Mouse (Mus musculus): ENCODE data around the gene Susd1. TPM values are rescaled to one million over a fixed set of nuclear protein-coding genes. Genes with fewer than 3 reads are reported as not detected.
"Not testable (repeated sequence)": the region's sequence is repeated elsewhere in the genome, so short reads cannot be mapped to it uniquely, and the experiment has no call there.

Susd1 gene
- polyA plus RNA-seq, 1 experiment from 2014 or later = 3.3 TPM

GRCm38 (mm10) chr4:59291914-59292718 lies 146.3 kb downstream of the Susd1 start:
- 0 out of 2 replicates have a peak, but pooled peaks cover 5% of the 10 kb centered on the region for H3K4me1 ChIP-seq
- WGBS = 84% methylated on average over 13 of the region's 13 CpGs
- no peak overlapping the region for H3K4me2 ChIP-seq
- no peak overlapping the region for H3K9ac ChIP-seq
- no peak overlapping the region for H3K4me3 ChIP-seq
- no peak overlapping the region for H3K27ac ChIP-seq
- no peaks in the 10 kb centered on the region for H3K9me3 ChIP-seq
- no peak for ATAC-seq (ENCODE audit: insufficient number of reproducible peaks, insufficient read depth, low FRiP score, low TSS enrichment, low read depth)
- H3K27me3 ChIP-seq = no peaks in the 10 kb centered on the region
- H3K36me3 ChIP-seq = no peaks in the 10 kb centered on the region

GRCm38 (mm10) chr4:59290972-59291576 lies 147.4 kb downstream of the Susd1 start:
- H3K27me3 ChIP-seq = no peaks in the 10 kb centered on the region
- ATAC-seq (ENCODE audit: insufficient number of reproducible peaks, insufficient read depth, low FRiP score, low TSS enrichment, low read depth) = no peak
- no peak overlapping the region for H3K4me3 ChIP-seq
- no peak overlapping the region for H3K4me2 ChIP-seq
- peaks cover 10% of the 10 kb centered on the region for H3K4me1 ChIP-seq
- no peak overlapping the region for H3K27ac ChIP-seq
- H3K36me3 ChIP-seq = no peaks in the 10 kb centered on the region
- no peaks in the 10 kb centered on the region for H3K9me3 ChIP-seq
- no peak overlapping the region for H3K9ac ChIP-seq
- WGBS = 66% methylated on average over 6 of the region's 6 CpGs

DNA sequence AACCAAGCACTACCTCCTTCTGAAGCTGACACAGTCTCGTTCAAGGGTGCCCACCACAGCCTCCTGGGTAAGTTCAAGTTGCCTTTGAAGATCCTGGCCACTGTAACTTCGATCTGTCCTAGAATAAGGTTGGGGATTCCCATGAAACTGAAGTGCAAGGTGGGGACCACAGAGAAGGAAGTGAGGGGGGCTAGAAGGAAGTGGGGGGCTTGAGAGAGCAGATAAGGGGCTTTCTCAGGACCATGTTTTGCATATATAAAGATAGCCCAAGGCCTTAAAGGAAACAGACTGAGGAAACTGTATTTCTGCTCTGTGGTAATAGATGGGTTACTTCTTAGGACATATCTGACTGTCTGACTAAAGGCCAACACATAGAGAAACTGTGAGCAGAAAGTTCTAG lies 151.3 kb downstream of the Susd1 start:
- WGBS = 64% methylated on average over 2 of the region's 2 CpGs
- no peak overlapping the region for H3K4me2 ChIP-seq
- H3K4me1 ChIP-seq = peaks cover 12% of the 10 kb centered on the region
- no peaks in the 10 kb centered on the region for H3K27me3 ChIP-seq
- no peaks in the 10 kb centered on the region for H3K36me3 ChIP-seq
- H3K4me3 ChIP-seq = no peak overlapping the region
- H3K9ac ChIP-seq = no peak overlapping the region
- no peak for ATAC-seq (ENCODE audit: insufficient number of reproducible peaks, insufficient read depth, low FRiP score, low TSS enrichment, low read depth)
- H3K27ac ChIP-seq = no peak overlapping the region
- no peaks in the 10 kb centered on the region for H3K9me3 ChIP-seq

DNA sequence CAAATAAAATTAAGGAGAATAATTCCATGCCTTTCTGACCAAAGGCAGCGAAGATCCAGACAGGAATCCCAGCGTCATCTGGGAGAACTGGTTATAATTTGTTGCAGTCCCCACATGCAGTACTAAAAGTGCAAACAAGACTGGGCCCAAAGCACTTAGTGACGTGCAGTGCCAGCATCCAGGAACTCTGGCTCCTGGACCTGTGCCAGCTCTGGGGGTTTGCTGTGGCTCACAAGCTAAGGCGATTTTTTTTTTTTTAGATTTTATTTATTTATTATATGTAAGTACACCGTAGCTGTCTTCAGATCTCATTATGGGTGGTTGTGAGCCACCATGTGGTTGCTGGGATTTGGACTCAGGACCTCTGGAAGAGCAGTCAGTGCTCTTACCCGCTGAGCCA lies 152.1 kb downstream of the Susd1 start:
- 39% methylated on average over 6 of the region's 6 CpGs for WGBS
- not testable (repeated sequence) for H3K27me3 ChIP-seq; H3K9me3 ChIP-seq; H3K36me3 ChIP-seq; H3K27ac ChIP-seq; H3K4me3 ChIP-seq; H3K9ac ChIP-seq; H3K4me2 ChIP-seq; ATAC-seq (ENCODE audit: insufficient number of reproducible peaks, insufficient read depth, low FRiP score, low TSS enrichment, low read depth)
- H3K4me1 ChIP-seq = peaks cover 13% of the 10 kb centered on the region

DNA sequence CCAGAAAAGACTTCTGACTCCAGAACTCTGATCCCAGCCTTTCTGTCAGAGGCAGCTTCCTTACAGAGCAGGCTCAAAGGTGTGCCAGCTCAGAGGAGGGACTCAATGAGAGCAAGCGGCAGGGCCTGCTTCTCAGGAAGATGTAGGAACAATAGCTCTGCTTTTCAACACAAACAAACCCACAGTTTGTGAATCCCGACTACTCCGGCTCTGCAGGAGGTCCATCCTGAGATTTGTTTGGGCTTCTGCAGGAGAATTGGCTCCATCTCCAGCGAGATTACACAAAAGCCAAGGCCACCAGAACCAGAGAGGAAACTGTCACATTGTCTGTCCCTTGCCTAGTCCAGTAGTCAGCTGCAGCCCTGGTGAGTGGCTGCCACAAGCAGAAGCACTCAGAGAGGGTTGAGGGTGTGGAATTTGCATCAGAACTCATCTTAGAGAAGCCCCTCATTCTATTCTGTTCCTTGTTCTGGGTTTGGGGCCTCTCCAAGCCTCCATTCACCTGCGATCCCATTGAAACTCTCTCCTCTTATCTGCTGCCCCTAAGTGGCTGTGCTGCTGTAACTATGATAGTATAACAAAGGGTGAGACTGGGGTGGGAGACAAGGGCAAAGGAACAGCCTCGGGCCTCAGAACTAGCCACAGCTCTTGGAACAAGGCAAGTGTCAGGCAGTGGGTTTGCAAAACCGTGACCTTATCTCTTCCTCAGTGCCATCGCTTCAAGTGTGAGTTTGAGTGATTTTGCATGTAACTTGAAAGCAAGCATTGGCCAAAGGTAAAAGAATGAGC lies 155.5 kb downstream of the Susd1 start:
- H3K9me3 ChIP-seq = no peaks in the 10 kb centered on the region
- no peaks in the 10 kb centered on the region for H3K27me3 ChIP-seq
- no peak overlapping the region for H3K4me3 ChIP-seq
- H3K4me2 ChIP-seq = no peak overlapping the region
- H3K36me3 ChIP-seq = no peaks in the 10 kb centered on the region
- no peak for ATAC-seq (ENCODE audit: insufficient number of reproducible peaks, insufficient read depth, low FRiP score, low TSS enrichment, low read depth)
- H3K4me1 ChIP-seq = peaks cover 13% of the 10 kb centered on the region
- WGBS = 48% methylated on average over 8 of the region's 8 CpGs
- H3K9ac ChIP-seq = no peak overlapping the region
- H3K27ac ChIP-seq = no peak overlapping the region

DNA sequence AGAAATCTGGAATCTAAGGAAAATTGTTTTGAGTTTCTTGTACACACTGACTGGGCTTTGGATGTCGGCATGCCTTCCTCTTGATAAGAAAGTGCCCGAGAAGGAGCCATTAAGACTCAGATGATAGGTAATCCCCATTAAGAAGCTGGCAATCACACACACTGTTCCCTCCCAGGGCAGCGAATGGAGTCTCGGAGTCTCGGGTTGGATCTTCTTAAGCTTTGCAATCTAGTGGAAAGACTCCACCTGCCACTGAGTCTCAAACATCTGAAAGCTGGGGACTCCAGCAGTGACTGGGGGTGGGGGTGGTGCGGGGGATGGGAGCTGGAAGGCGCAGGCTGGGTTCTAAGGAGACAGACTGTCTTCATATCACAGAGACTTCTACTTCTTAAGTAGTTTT lies 156.3 kb downstream of the Susd1 start:
- Histone ChIP-seq H3K27ac (no peak overlapping the region), H3K4me2 (no peak overlapping the region), H3K36me3 (no peaks in the 10 kb centered on the region), H3K4me3 (no peak overlapping the region), H3K9me3 (no peaks in the 10 kb centered on the region), H3K27me3 (no peaks in the 10 kb centered on the region), H3K4me1 (peaks cover 13% of the 10 kb centered on the region), H3K9ac (no peak overlapping the region)
- 37% methylated on average over 7 of the region's 7 CpGs for WGBS
- ATAC-seq (ENCODE audit: insufficient number of reproducible peaks, insufficient read depth, low FRiP score, low TSS enrichment, low read depth) = no peak

DNA sequence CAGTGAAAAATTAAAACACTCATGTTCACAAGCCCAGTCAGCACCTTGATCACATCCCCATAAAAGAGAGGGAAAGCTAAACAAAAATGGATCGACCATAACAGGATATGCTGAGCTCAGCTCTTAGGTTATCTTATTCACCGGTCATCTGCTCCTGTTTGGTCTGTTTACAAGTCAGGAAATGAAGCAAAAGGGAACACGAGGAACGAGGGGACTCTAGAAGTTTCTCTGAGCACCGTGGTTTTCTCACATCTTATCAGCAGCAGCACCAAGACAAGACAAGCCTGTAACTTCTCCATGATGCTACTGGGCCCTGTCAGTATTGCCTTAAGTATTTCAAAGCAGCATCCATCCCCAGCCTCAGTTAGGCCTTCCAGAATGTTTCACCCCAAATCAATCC lies 157.6 kb downstream of the Susd1 start:
- Histone ChIP-seq H3K36me3 (no peaks in the 10 kb centered on the region), H3K4me1 (peaks cover 5% of the 10 kb centered on the region), H3K9me3 (no peaks in the 10 kb centered on the region), H3K9ac (no peak overlapping the region), H3K27ac (no peak overlapping the region), H3K27me3 (no peaks in the 10 kb centered on the region), H3K4me3 (no peak overlapping the region), H3K4me2 (no peak overlapping the region)
- WGBS = 75% methylated on average over 5 of the region's 5 CpGs
- ATAC-seq (ENCODE audit: insufficient number of reproducible peaks, insufficient read depth, low FRiP score, low TSS enrichment, low read depth) = no peak

GRCm38 (mm10) chr4:59279111-59279510 lies 159.3 kb downstream of the Susd1 start:
- no peak overlapping the region for H3K4me3 ChIP-seq

GRCm38 (mm10) chr4:59278410-59278809 lies 160.0 kb downstream of the Susd1 start:
- H3K9me3 ChIP-seq = no peaks in the 10 kb centered on the region
- 0 out of 2 replicates have a peak, but pooled peaks cover 10% of the 10 kb centered on the region for H3K4me1 ChIP-seq
- no peak overlapping the region for H3K4me3 ChIP-seq
- no peaks in the 10 kb centered on the region for H3K27me3 ChIP-seq
- no peak overlapping the region for H3K27ac ChIP-seq
- ATAC-seq (ENCODE audit: insufficient number of reproducible peaks, insufficient read depth, low FRiP score, low TSS enrichment, low read depth) = no peak
- H3K4me2 ChIP-seq = no peak overlapping the region
- no peaks in the 10 kb centered on the region for H3K36me3 ChIP-seq
- 83% methylated on average over 7 of the region's 7 CpGs for WGBS
- no peak overlapping the region for H3K9ac ChIP-seq

More at GRCm38 (mm10) chr4:59279111-59279510, 159.3 kb downstream of the Susd1 start:
- Histone ChIP-seq H3K4me2 (no peak overlapping the region), H3K27ac (no peak overlapping the region), H3K27me3 (no peaks in the 10 kb centered on the region), H3K9ac (no peak overlapping the region), H3K4me1 (0 out of 2 replicates have a peak, but pooled peaks cover 5% of the 10 kb centered on the region), H3K36me3 (no peaks in the 10 kb centered on the region), H3K9me3 (no peaks in the 10 kb centered on the region)
- 83% methylated on average over 5 of the region's 5 CpGs for WGBS
- ATAC-seq (ENCODE audit: insufficient number of reproducible peaks, insufficient read depth, low FRiP score, low TSS enrichment, low read depth) = no peak

GRCm38 (mm10) chr4:59277958-59278357 lies 160.5 kb downstream of the Susd1 start:
- no peak for ATAC-seq (ENCODE audit: insufficient number of reproducible peaks, insufficient read depth, low FRiP score, low TSS enrichment, low read depth)

DNA sequence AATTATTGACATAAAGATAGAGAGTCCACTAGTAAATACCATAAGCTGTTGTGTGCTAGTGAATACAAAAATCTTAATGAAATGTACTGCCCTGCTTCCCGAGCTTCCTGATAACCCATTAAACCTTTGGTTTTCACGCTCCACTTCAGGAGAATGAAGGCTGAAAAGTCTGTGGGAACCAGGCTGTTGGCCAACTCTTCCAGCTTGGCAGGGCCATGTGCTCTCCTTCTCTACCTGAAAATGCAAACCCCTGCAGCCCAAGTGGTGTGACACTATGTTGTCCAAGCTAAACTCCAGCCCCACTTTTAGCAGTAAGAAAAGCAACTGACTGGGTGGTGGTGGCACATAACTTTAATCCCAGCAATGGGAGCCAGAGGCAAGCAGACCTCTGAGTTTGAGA lies 162.5 kb downstream of the Susd1 start:
- Histone ChIP-seq H3K27ac (no peak overlapping the region), H3K27me3 (no peaks in the 10 kb centered on the region), H3K9me3 (no peaks in the 10 kb centered on the region), H3K4me3 (no peak overlapping the region), H3K4me2 (no peak overlapping the region), H3K4me1 (0 out of 2 replicates have a peak, but pooled peaks cover 9% of the 10 kb centered on the region), H3K9ac (no peak overlapping the region), H3K36me3 (no peaks in the 10 kb centered on the region)
- WGBS = 77% methylated on average over 2 of the region's 2 CpGs
- no peak for ATAC-seq (ENCODE audit: insufficient number of reproducible peaks, insufficient read depth, low FRiP score, low TSS enrichment, low read depth)

More at GRCm38 (mm10) chr4:59277958-59278357, 160.5 kb downstream of the Susd1 start:
- no peak overlapping the region for H3K9ac ChIP-seq
- 91% methylated on average over 9 of the region's 9 CpGs for WGBS
- H3K4me3 ChIP-seq = no peak overlapping the region
- no peaks in the 10 kb centered on the region for H3K27me3 ChIP-seq
- H3K27ac ChIP-seq = no peak overlapping the region
- H3K4me2 ChIP-seq = no peak overlapping the region
- 0 out of 2 replicates have a peak, but pooled peaks cover 12% of the 10 kb centered on the region for H3K4me1 ChIP-seq
- H3K36me3 ChIP-seq = no peaks in the 10 kb centered on the region
- no peaks in the 10 kb centered on the region for H3K9me3 ChIP-seq
